Mouse (Mus musculus) erythroblast, embryonic 14.5 days (primary cell): ENCODE data around the gene Eif5a.

Source experiments
- GATA1 ChIP-seq: IDR thresholded peaks from 2 replicates; pipeline ENCODE4 v1.6.1; 2012; ENCODE audit warnings: low read length, inconsistent platforms, mixed read lengths
- TAL1 ChIP-seq: IDR thresholded peaks from 3 replicates; pipeline ENCODE4 v1.6.1; 2012; ENCODE audit warnings: low read length, inconsistent platforms, mixed read lengths

DNA sequence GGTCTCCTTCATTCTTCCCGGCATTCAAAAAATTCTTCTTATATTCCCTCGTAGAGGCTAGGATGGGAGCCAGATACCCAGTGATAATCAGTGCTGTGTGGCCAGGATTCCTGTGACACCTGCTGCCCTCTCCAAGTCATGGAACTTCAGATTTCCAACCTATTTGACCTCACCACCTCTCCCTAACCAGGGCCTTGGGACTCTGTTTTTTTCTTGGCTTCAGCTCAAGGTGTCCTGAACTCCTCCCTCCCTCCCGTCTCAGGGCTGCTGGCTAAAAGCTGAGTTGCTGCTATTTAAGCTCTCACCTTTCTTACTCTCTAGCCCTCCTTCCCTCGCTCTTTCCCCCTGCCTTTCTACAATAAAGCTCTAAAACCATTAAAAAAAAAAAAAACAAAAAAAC is 21.9 kb downstream of the Eif5a start:
- no peak for TF ChIP-seq GATA1
- no peak for TF ChIP-seq TAL1
